Mouse (Mus musculus) CH12.LX (cell line): ENCODE measurements around the gene Nox1. TPM values are rescaled to one million over a fixed set of nuclear protein-coding genes. Genes with fewer than 3 reads are reported as not detected.

Experiments used
- DNase-seq: peaks from one replicate; pipeline ENCODE4 v3.0.0-alpha.2; 2013; ENCODE audit errors: extremely low read depth
- H3K27ac ChIP-seq: 2 replicates; pipeline ENCODE4 v1.5.1; 2012; ENCODE audit warnings: low read depth, mild to moderate bottlenecking, control low read depth, moderate library complexity; ENCODE audit not compliant: insufficient read depth
- H3K27me3 ChIP-seq: replicated peaks from 2 replicates; pipeline ENCODE3; 2012; ENCODE audit warnings: inconsistent platforms
- H3K36me3 ChIP-seq, 2 experiments: replicated peaks in 1 of 2; 2 replicates each; pipeline versions ENCODE3 to v1.6.1; 2012; ENCODE audit warnings: inconsistent platforms in 1 of 2, low read length in 1 of 2, mild to moderate bottlenecking in 1 of 2, mixed read lengths in 1 of 2, moderate library complexity in 1 of 2; ENCODE audit not compliant: control insufficient read depth in 1 of 2, insufficient read depth in 1 of 2
- H3K4me1 ChIP-seq, 2 experiments: 2 replicates each; pipeline ENCODE4 v1.6.1; 2012; ENCODE audit warnings: inconsistent platforms in 1 of 2, moderate library complexity in 1 of 2; ENCODE audit not compliant: insufficient read depth in 2 of 2, control insufficient read depth in 1 of 2
- H3K4me2 ChIP-seq: 2 replicates; pipeline ENCODE4 v1.6.1; 2012; ENCODE audit warnings: low read depth, mild to moderate bottlenecking, control low read depth; ENCODE audit not compliant: poor library complexity, insufficient read depth, severe bottlenecking
- H3K4me3 ChIP-seq, 3 experiments: fragments of 150-350 bp in 1 of 3; sonication (generic) in 1 of 3; replicated peaks in 1 of 3; 2 replicates each; pipeline versions ENCODE3 to v1.5.1; 2011 to 2012; ENCODE audit warnings: low read depth in 2 of 3, low read length in 2 of 3, mild to moderate bottlenecking in 2 of 3, moderate library complexity in 2 of 3, control low read depth in 1 of 3, improper control_type of control experiment in 1 of 3, inconsistent platforms in 1 of 3, mixed read lengths in 1 of 3; ENCODE audit not compliant: poor library complexity in 1 of 3
- H3K79me2 ChIP-seq: replicated peaks from 2 replicates; pipeline ENCODE4 v1.6.1; 2012; ENCODE audit warnings: mild to moderate bottlenecking, moderate library complexity; ENCODE audit not compliant: control insufficient read depth, poor library complexity, insufficient read depth, severe bottlenecking; ENCODE audit errors: extremely low read depth
- H3K9ac ChIP-seq: 2 replicates; pipeline ENCODE4 v1.6.1; 2012; ENCODE audit warnings: low read depth, mild to moderate bottlenecking, control low read depth, moderate library complexity; ENCODE audit not compliant: insufficient read depth
- H3K9me3 ChIP-seq: replicated peaks from 2 replicates; pipeline ENCODE3; 2012; ENCODE audit warnings: low read length, inconsistent platforms, mixed read lengths
- BHLHE40 ChIP-seq: IDR thresholded peaks from 2 replicates; pipeline ENCODE4 v1.6.1; 2011; ENCODE audit warnings: mild to moderate bottlenecking, low read depth, low read length, improper control_type of control experiment
- CHD2 ChIP-seq: IDR thresholded peaks from 2 replicates; pipeline ENCODE4 v1.6.1; 2011; ENCODE audit warnings: low read length, improper control_type of control experiment
- CTCF ChIP-seq, 2 experiments: IDR thresholded peaks in 1 of 2; conservative IDR thresholded peaks in 1 of 2; 2 replicates each; pipeline ENCODE4 v1.5.1; 2011 to 2012; ENCODE audit warnings: low read depth in 2 of 2, low read length in 2 of 2, improper control_type of control experiment in 1 of 2, inconsistent platforms in 1 of 2, mild to moderate bottlenecking in 1 of 2, moderate library complexity in 1 of 2
- E2F4 ChIP-seq: IDR thresholded peaks from 2 replicates; pipeline ENCODE4 v1.6.1; 2011; ENCODE audit warnings: low read depth, low read length, improper control_type of control experiment; ENCODE audit not compliant: insufficient replicate concordance
- ELF1 ChIP-seq: IDR thresholded peaks from 2 replicates; pipeline ENCODE4 v1.6.1; 2014; ENCODE audit warnings: low read depth, mild to moderate bottlenecking, inconsistent platforms, low read length, improper control_type of control experiment
- EP300 ChIP-seq: IDR thresholded peaks from 2 replicates; pipeline ENCODE4 v1.6.1; 2011; ENCODE audit warnings: low read length, improper control_type of control experiment
- ETS1 ChIP-seq: conservative IDR thresholded peaks from 2 replicates; pipeline ENCODE4 v1.6.1; 2012; ENCODE audit warnings: low read depth, mild to moderate bottlenecking, inconsistent platforms, low read length, improper control_type of control experiment, moderate library complexity
- GABPA ChIP-seq: IDR thresholded peaks from 2 replicates; pipeline ENCODE4 v1.6.1; 2012; ENCODE audit warnings: low read depth, low read length, improper control_type of control experiment, inconsistent platforms; ENCODE audit not compliant: insufficient replicate concordance
- HCFC1 ChIP-seq: IDR thresholded peaks from 2 replicates; pipeline ENCODE4 v1.6.1; 2012; ENCODE audit warnings: low read depth, mild to moderate bottlenecking, inconsistent platforms, low read length, improper control_type of control experiment
- IRF4 ChIP-seq: IDR thresholded peaks from 2 replicates; pipeline ENCODE4 v1.6.1; 2014; ENCODE audit warnings: low read depth, mild to moderate bottlenecking, inconsistent platforms, low read length, improper control_type of control experiment
- KAT2A ChIP-seq: IDR thresholded peaks from 2 replicates; pipeline ENCODE4 v1.6.1; 2012; ENCODE audit warnings: low read length, improper control_type of control experiment, inconsistent platforms; ENCODE audit not compliant: insufficient replicate concordance
- MAX ChIP-seq: IDR thresholded peaks from 2 replicates; pipeline ENCODE4 v1.6.1; 2011; ENCODE audit warnings: low read length, improper control_type of control experiment
- MAZ ChIP-seq: IDR thresholded peaks from 2 replicates; pipeline ENCODE4 v1.6.1; 2012; ENCODE audit warnings: low read depth, mild to moderate bottlenecking, inconsistent platforms, low read length, improper control_type of control experiment, moderate library complexity
- MEF2A ChIP-seq: IDR thresholded peaks from 2 replicates; pipeline ENCODE4 v1.6.1; 2014; ENCODE audit warnings: low read depth, mild to moderate bottlenecking, inconsistent platforms, low read length, improper control_type of control experiment, borderline replicate concordance
- MXI1 ChIP-seq: IDR thresholded peaks from 2 replicates; pipeline ENCODE4 v1.6.1; 2011; ENCODE audit warnings: mild to moderate bottlenecking, low read depth, low read length, improper control_type of control experiment
- PAX5 ChIP-seq: IDR thresholded peaks from 2 replicates; pipeline ENCODE4 v1.6.1; 2012; ENCODE audit warnings: low read length, inconsistent platforms, mixed read lengths
- SIN3A ChIP-seq: IDR thresholded peaks from 2 replicates; pipeline ENCODE4 v1.6.1; 2012; ENCODE audit warnings: low read length, improper control_type of control experiment, inconsistent platforms
- TBP ChIP-seq: conservative IDR thresholded peaks from 2 replicates; pipeline ENCODE4 v1.6.1; 2011; ENCODE audit warnings: low read depth, low read length, improper control_type of control experiment
- TCF12 ChIP-seq: IDR thresholded peaks from 2 replicates; pipeline ENCODE4 v1.6.1; 2014; ENCODE audit warnings: low read depth, mild to moderate bottlenecking, inconsistent platforms, low read length, improper control_type of control experiment
- UBTF ChIP-seq: IDR thresholded peaks from 2 replicates; pipeline ENCODE4 v1.6.1; 2012; ENCODE audit warnings: low read depth, mild to moderate bottlenecking, inconsistent platforms, low read length, improper control_type of control experiment, moderate library complexity
- USF1 ChIP-seq: IDR thresholded peaks from 2 replicates; pipeline ENCODE4 v1.6.1; 2014; ENCODE audit warnings: low read depth, mild to moderate bottlenecking, inconsistent platforms, low read length, improper control_type of control experiment
- ZC3H11A ChIP-seq: IDR thresholded peaks from 2 replicates; pipeline ENCODE4 v1.6.1; 2012; ENCODE audit warnings: low read depth, mild to moderate bottlenecking, inconsistent platforms, low read length, improper control_type of control experiment
- ZKSCAN1 ChIP-seq: IDR thresholded peaks from 2 replicates; pipeline ENCODE4 v1.6.1; 2012; ENCODE audit warnings: low read depth, inconsistent platforms, low read length, improper control_type of control experiment, borderline replicate concordance
- ZMIZ1 ChIP-seq: IDR thresholded peaks from 2 replicates; pipeline ENCODE4 v1.6.1; 2012; ENCODE audit warnings: low read depth, mild to moderate bottlenecking, inconsistent platforms, low read length, improper control_type of control experiment
- ZNF384 ChIP-seq: IDR thresholded peaks from 2 replicates; pipeline ENCODE4 v1.6.1; 2012; ENCODE audit warnings: low read depth, low read length, improper control_type of control experiment, inconsistent platforms
- dilution Hi-C: fragments of 300-500 bp; cut with MboI; formaldehyde crosslinking; loops from 2 replicates; pipeline ENCODE4 v1.14.3; 2020; ENCODE audit warnings: low sequenced_read_pairs; ENCODE audit not compliant: extremely low pct_unique_long_range_greater_than_20kb, extremely low pct_ligation_motif_present
- in situ Hi-C: fragments of 300-500 bp; cut with MboI; formaldehyde crosslinking; loops from 3 replicates; pipeline ENCODE4 v1.14.3; 2019; ENCODE audit warnings: low sequenced_read_pairs, low pct_ligation_motif_present, low pct_unique_long_range_greater_than_20kb, mixed read lengths
- polyA plus RNA-seq: library from polyadenylated mRNA; unstranded; fragments of >175 nt; gene quantifications from 2 replicates; pipeline ENCODE4 v1.2.1, GENCODE M21; 2012; ENCODE audit warnings: low read depth; ENCODE audit not compliant: insufficient read length
- total RNA-seq, 2 experiments: library from RNA; depleted of rRNA; stranded (reverse); fragments of 300-350 nt in 1 of 2; fragments of >200 nt in 1 of 2; gene quantifications; 2 replicates each; pipeline ENCODE4 v1.2.3; 2012 to 2014

Nox1 gene
- total and polyA plus RNA-seq, 3 experiments: 0.04 to 0.77 (median 0.47) TPM

GRCm38 (mm10) chrX:134162826-134163225 lies 58.9 kb downstream of the Nox1 start:
- dilution Hi-C loops (no loop called here), in situ Hi-C loops (no loop called here)
- DNase-seq: no peak
- no peak overlapping the region for H3K27ac ChIP-seq
- H3K79me2 ChIP-seq: no peaks in the 10 kb centered on the region
- TF ChIP-seq EP300 (no peak), ZNF384 (no peak), CTCF (conservative IDR thresholded peaks at IDR 0.05 in 1 of 2, IDR thresholded peaks at IDR 0.05 in 1 of 2; ENCODE audit: low read depth in 2 of 2, low read length in 2 of 2) (no peak), MAX (no peak), GABPA (no peak), KAT2A (no peak), ZKSCAN1 (no peak), SIN3A (no peak), PAX5 (no peak), ELF1 (no peak), UBTF (no peak), ZMIZ1 (no peak), TBP (no peak), IRF4 (no peak), CHD2 (no peak), TCF12 (no peak), MXI1 (no peak), E2F4 (no peak)
- H3K4me3 ChIP-seq: no peak overlapping the region
- H3K4me1 ChIP-seq: peaks cover 0 to 18% of the 10 kb centered on the region in 2 experiments; a peak in 1 of 4 replicates
- H3K36me3 ChIP-seq: no peaks in the 10 kb centered on the region
- no peaks in the 10 kb centered on the region for H3K27me3 ChIP-seq
- no peak overlapping the region for H3K9ac ChIP-seq
- no peak overlapping the region for H3K4me2 ChIP-seq
- H3K9me3 ChIP-seq: peaks cover 2% of the 10 kb centered on the region

GRCm38 (mm10) chrX:134162043-134162720 lies 59.6 kb downstream of the Nox1 start, which contains the start of gene Xkrx:
TSS of gene Xkrx (minus strand) at chrX:134162076.
- Histone ChIP-seq H3K9me3 (peaks cover 2% of the 10 kb centered on the region), H3K4me1 (peaks cover 0 to 18% of the 10 kb centered on the region in 2 experiments; a peak in 1 of 4 replicates), H3K27ac (no peak within 1 kb of the TSS), H3K36me3 (no peaks in the 10 kb centered on the region), H3K9ac (no peak within 1 kb of the TSS), H3K27me3 (no peaks in the 10 kb centered on the region), H3K4me2 (no peak within 1 kb of the TSS), H3K79me2 (no peaks in the 10 kb centered on the region), H3K4me3 (no peak within 1 kb of the TSS)
- dilution Hi-C loops: no loop called here
- in situ Hi-C loops: no loop called here
- no peak for TF ChIP-seq BHLHE40
- no peak for TF ChIP-seq ZKSCAN1
- TF ChIP-seq ZNF384: no peak
- no peak for TF ChIP-seq TBP
- TF ChIP-seq MAX: no peak
- no peak for TF ChIP-seq MEF2A
- TF ChIP-seq MAZ: no peak
- no peak for TF ChIP-seq ZC3H11A
- TF ChIP-seq HCFC1: no peak
- TF ChIP-seq USF1: no peak
- no peak for TF ChIP-seq ETS1
- TF ChIP-seq EP300: no peak
- DNase-seq: no peak
